Comparison of ENCODE assay signal across 9 mouse cellular contexts in genomic region chr12:87000151-87000839, GRCm38 (mm10). TPM values are rescaled to one million over a fixed set of nuclear protein-coding genes. Genes with fewer than 3 reads are reported as not detected.
DNase-seq lines count a peak whose midpoint lies in the region; ATAC-seq and TF ChIP-seq lines count a peak whose summit lies in the region.
"Had no signal": no experiment of that assay in that cellular context is flagged by ENCODE, and none has a peak within 500 bp of the region (broad histone marks: within the 10 kb centered on the region; RNA-seq: fewer than 3 reads in every experiment).

No protein-coding gene starts in this region.

- H3K36me3 ChIP-seq in hindbrain, embryonic 13.5 days, result no peaks in the 10 kb centered on the region
- no peaks in the 10 kb centered on the region for H3K36me3 ChIP-seq in hindbrain, embryonic 12.5 days
- H3K36me3 ChIP-seq: limb, embryonic 12.5 days had no signal

- ATAC-seq in hindbrain, embryonic 13.5 days (ENCODE audit: low FRiP score), result no peak
- no peak for ATAC-seq in hindbrain, embryonic 12.5 days (ENCODE audit: low FRiP score)

- no peak overlapping the region for H3K4me2 ChIP-seq in hindbrain, embryonic 13.5 days
- no peak overlapping the region for H3K4me2 ChIP-seq in hindbrain, embryonic 12.5 days (replicated peaks)
- H3K4me2 ChIP-seq: limb, embryonic 12.5 days had no signal

- WGBS in hindbrain, embryonic 13.5 days, result 47% methylated on average over 5 of the region's 5 CpGs
- WGBS in hindbrain, embryonic 12.5 days, result 50% methylated on average over 5 of the region's 5 CpGs

- TF ChIP-seq CTCF in brain, embryonic 14.5 days (IDR thresholded peaks at IDR 0.05; ENCODE audit: borderline replicate concordance, extremely low read depth, insufficient read depth, insufficient read length), result peak; percentile 0; the same call in 1 of the 2 replicates

- no peak for TF ChIP-seq POLR2A in brain, embryonic 14.5 days (IDR thresholded peaks at IDR 0.05; ENCODE audit: borderline replicate concordance, extremely low read depth, insufficient read depth, insufficient read length, poor library complexity, severe bottlenecking)

- H3K4me1 ChIP-seq in hindbrain, embryonic 13.5 days (replicated peaks), result peaks cover 22% of the 10 kb centered on the region
- peaks cover 15% of the 10 kb centered on the region for H3K4me1 ChIP-seq in hindbrain, embryonic 12.5 days
- H3K4me1 ChIP-seq: limb, embryonic 12.5 days had no signal

- H3K9ac ChIP-seq in hindbrain, embryonic 13.5 days, result peak overlapping the region; percentile 19; the same call in 1 of the 2 replicates
- no peak overlapping the region for H3K9ac ChIP-seq in hindbrain, embryonic 12.5 days
- H3K9ac ChIP-seq: limb, embryonic 12.5 days had no signal

- H3K27me3 ChIP-seq in hindbrain, embryonic 13.5 days, result no peaks in the 10 kb centered on the region
- no peaks in the 10 kb centered on the region for H3K27me3 ChIP-seq in hindbrain, embryonic 12.5 days

- no peaks in the 10 kb centered on the region for H3K9me3 ChIP-seq in hindbrain, embryonic 13.5 days
- H3K9me3 ChIP-seq in hindbrain, embryonic 12.5 days (replicated peaks), result no peaks in the 10 kb centered on the region
- H3K9me3 ChIP-seq: limb, embryonic 12.5 days had no signal

- no peak overlapping the region for H3K4me3 ChIP-seq in hindbrain, embryonic 13.5 days
- no peak overlapping the region for H3K4me3 ChIP-seq in hindbrain, embryonic 12.5 days
- H3K4me3 ChIP-seq: limb, embryonic 12.5 days had no signal

- peak; percentile 67 for DNase-seq in ES-CJ7 (ENCODE audit: low read depth, low spot score)
- peak; percentile 81 for DNase-seq in brain, embryonic 14.5 days (ENCODE audit: low read depth)
- DNase-seq in induced T-regulatory cell, adult 2 months (ENCODE audit: low read depth), result peak; percentile 61
- DNase-seq in spleen, adult 18-20 months, result no peak
- DNase-seq in adrenal gland, adult 2 months, result no peak
- DNase-seq: gastrocnemius, postnatal 25 days had no signal

- H3K27ac ChIP-seq in hindbrain, embryonic 13.5 days, result no peak overlapping the region
- H3K27ac ChIP-seq in hindbrain, embryonic 12.5 days, result no peak overlapping the region
- H3K27ac ChIP-seq: limb, embryonic 12.5 days had no signal

RNA-seq across cellular contexts. Expression of gene Zdhhc22, which starts 10.1 kb away (rescaled TPM):
- polyA plus RNA-seq in hindbrain, embryonic 13.5 days (2015; fragmentation: Nextera tagmentation; extraction: Ambion mirVana), result 12.1 and 13.4 TPM in 2 replicates
- 2.9 and 3.7 TPM in 2 replicates for polyA plus RNA-seq in hindbrain, embryonic 12.5 days (2016; fragmentation: Nextera tagmentation; extraction: Ambion mirVana)
- 10.0 and 15.5 TPM in 2 replicates for polyA plus RNA-seq in brain, embryonic 14.5 days (2012; rRNA removed)
- total RNA-seq in adrenal gland, adult 2 months (2021), result 1 to 10 TPM; 1.2 to 1.4 TPM
- 3.1 and 5.2 TPM in 2 replicates for polyA plus RNA-seq in adrenal gland, adult 2 months (2012; rRNA removed)
- total RNA-seq: gastrocnemius, postnatal 25 days had no signal

RNA-seq across cellular contexts. Expression of gene Tmem63c, which starts 20.8 kb away (rescaled TPM):
- 6.8 and 7.3 TPM in 2 replicates for polyA plus RNA-seq in hindbrain, embryonic 13.5 days (2015; fragmentation: Nextera tagmentation; extraction: Ambion mirVana)
- 1.8 and 2.3 TPM in 2 replicates for polyA plus RNA-seq in hindbrain, embryonic 12.5 days (2016; fragmentation: Nextera tagmentation; extraction: Ambion mirVana)
- 18.1 and 19.6 TPM in 2 replicates for polyA plus RNA-seq in brain, embryonic 14.5 days (2012; rRNA removed)
- total RNA-seq in adrenal gland, adult 2 months (2021), result 1 to 10 TPM; 1.3 to 2.4 TPM
- 1.0 and 1.8 TPM in 2 replicates for polyA plus RNA-seq in adrenal gland, adult 2 months (2012; rRNA removed)
- total RNA-seq: gastrocnemius, postnatal 25 days had no signal
- polyA plus RNA-seq: limb, embryonic 12.5 days had no signal

RNA-seq across cellular contexts. Expression of gene Cipc, which starts 53.5 kb away (rescaled TPM):
- 44.1 and 45.4 TPM in 2 replicates for polyA plus RNA-seq in hindbrain, embryonic 13.5 days (2015; fragmentation: Nextera tagmentation; extraction: Ambion mirVana)
- polyA plus RNA-seq in hindbrain, embryonic 12.5 days (2016; fragmentation: Nextera tagmentation; extraction: Ambion mirVana), result 41.1 and 46.9 TPM in 2 replicates
- 67.3 and 70.7 TPM in 2 replicates for polyA plus RNA-seq in brain, embryonic 14.5 days (2012; rRNA removed)
- 10 to 100 TPM; 17.9 to 29.3 TPM for total RNA-seq in adrenal gland, adult 2 months (2021)
- 38.5 and 39.8 TPM in 2 replicates for polyA plus RNA-seq in adrenal gland, adult 2 months (2012; rRNA removed)

Comparison
In these comparisons a context has a peak if more than half of its experiments do, and no peak if none do; other contexts are left out.
1. DNase-seq: peak in ES-CJ7 (single experiment), brain, embryonic 14.5 days (single experiment) and induced T-regulatory cell, adult 2 months (single experiment); none in spleen, adult 18-20 months (0 of 2) and adrenal gland, adult 2 months (single experiment).